Mouse (Mus musculus) CH12.LX (cell line): Measurements from ENCODE around the gene Smcp. TPM values are rescaled to one million over a fixed set of nuclear protein-coding genes. Genes with fewer than 3 reads are reported as not detected.

Source experiments
- DNase-seq: peaks from one replicate; pipeline ENCODE4 v3.0.0-alpha.2; 2013; ENCODE audit errors: extremely low read depth
- H3K27ac ChIP-seq: 2 replicates; pipeline ENCODE4 v1.5.1; 2012; ENCODE audit warnings: low read depth, mild to moderate bottlenecking, control low read depth, moderate library complexity; ENCODE audit not compliant: insufficient read depth
- H3K27me3 ChIP-seq: replicated peaks from 2 replicates; pipeline ENCODE3; 2012; ENCODE audit warnings: inconsistent platforms
- H3K36me3 ChIP-seq, 2 experiments: replicated peaks in 1 of 2; 2 replicates each; pipeline versions ENCODE3 to v1.6.1; 2012; ENCODE audit warnings: inconsistent platforms in 1 of 2, low read length in 1 of 2, mild to moderate bottlenecking in 1 of 2, mixed read lengths in 1 of 2, moderate library complexity in 1 of 2; ENCODE audit not compliant: control insufficient read depth in 1 of 2, insufficient read depth in 1 of 2
- H3K4me1 ChIP-seq, 2 experiments: 2 replicates each; pipeline ENCODE4 v1.6.1; 2012; ENCODE audit warnings: inconsistent platforms in 1 of 2, moderate library complexity in 1 of 2; ENCODE audit not compliant: insufficient read depth in 2 of 2, control insufficient read depth in 1 of 2
- H3K4me2 ChIP-seq: 2 replicates; pipeline ENCODE4 v1.6.1; 2012; ENCODE audit warnings: low read depth, mild to moderate bottlenecking, control low read depth; ENCODE audit not compliant: poor library complexity, insufficient read depth, severe bottlenecking
- H3K4me3 ChIP-seq, 3 experiments: fragments of 150-350 bp in 1 of 3; sonication (generic) in 1 of 3; replicated peaks in 1 of 3; 2 replicates each; pipeline versions ENCODE3 to v1.5.1; 2011 to 2012; ENCODE audit warnings: low read depth in 2 of 3, low read length in 2 of 3, mild to moderate bottlenecking in 2 of 3, moderate library complexity in 2 of 3, control low read depth in 1 of 3, improper control_type of control experiment in 1 of 3, inconsistent platforms in 1 of 3, mixed read lengths in 1 of 3; ENCODE audit not compliant: poor library complexity in 1 of 3
- H3K79me2 ChIP-seq: replicated peaks from 2 replicates; pipeline ENCODE4 v1.6.1; 2012; ENCODE audit warnings: mild to moderate bottlenecking, moderate library complexity; ENCODE audit not compliant: control insufficient read depth, poor library complexity, insufficient read depth, severe bottlenecking; ENCODE audit errors: extremely low read depth
- H3K9ac ChIP-seq: 2 replicates; pipeline ENCODE4 v1.6.1; 2012; ENCODE audit warnings: low read depth, mild to moderate bottlenecking, control low read depth, moderate library complexity; ENCODE audit not compliant: insufficient read depth
- H3K9me3 ChIP-seq: replicated peaks from 2 replicates; pipeline ENCODE3; 2012; ENCODE audit warnings: low read length, inconsistent platforms, mixed read lengths
- BHLHE40 ChIP-seq: IDR thresholded peaks from 2 replicates; pipeline ENCODE4 v1.6.1; 2011; ENCODE audit warnings: mild to moderate bottlenecking, low read depth, low read length, improper control_type of control experiment
- CHD1 ChIP-seq: IDR thresholded peaks from 2 replicates; pipeline ENCODE4 v1.6.1; 2012; ENCODE audit warnings: low read depth, low read length, improper control_type of control experiment, inconsistent platforms
- CHD2 ChIP-seq: IDR thresholded peaks from 2 replicates; pipeline ENCODE4 v1.6.1; 2011; ENCODE audit warnings: low read length, improper control_type of control experiment
- CTCF ChIP-seq, 2 experiments: IDR thresholded peaks in 1 of 2; conservative IDR thresholded peaks in 1 of 2; 2 replicates each; pipeline ENCODE4 v1.5.1; 2011 to 2012; ENCODE audit warnings: low read depth in 2 of 2, low read length in 2 of 2, improper control_type of control experiment in 1 of 2, inconsistent platforms in 1 of 2, mild to moderate bottlenecking in 1 of 2, moderate library complexity in 1 of 2
- E2F4 ChIP-seq: IDR thresholded peaks from 2 replicates; pipeline ENCODE4 v1.6.1; 2011; ENCODE audit warnings: low read depth, low read length, improper control_type of control experiment; ENCODE audit not compliant: insufficient replicate concordance
- GABPA ChIP-seq: IDR thresholded peaks from 2 replicates; pipeline ENCODE4 v1.6.1; 2012; ENCODE audit warnings: low read depth, low read length, improper control_type of control experiment, inconsistent platforms; ENCODE audit not compliant: insufficient replicate concordance
- IRF4 ChIP-seq: IDR thresholded peaks from 2 replicates; pipeline ENCODE4 v1.6.1; 2014; ENCODE audit warnings: low read depth, mild to moderate bottlenecking, inconsistent platforms, low read length, improper control_type of control experiment
- JUND ChIP-seq: conservative IDR thresholded peaks from 2 replicates; pipeline ENCODE4 v1.6.1; 2011; ENCODE audit warnings: low read depth, low read length, improper control_type of control experiment
- MAFK ChIP-seq: IDR thresholded peaks from 2 replicates; pipeline ENCODE4 v1.6.1; 2011; ENCODE audit warnings: low read length, improper control_type of control experiment; ENCODE audit not compliant: insufficient replicate concordance
- MAZ ChIP-seq: IDR thresholded peaks from 2 replicates; pipeline ENCODE4 v1.6.1; 2012; ENCODE audit warnings: low read depth, mild to moderate bottlenecking, inconsistent platforms, low read length, improper control_type of control experiment, moderate library complexity
- MEF2A ChIP-seq: IDR thresholded peaks from 2 replicates; pipeline ENCODE4 v1.6.1; 2014; ENCODE audit warnings: low read depth, mild to moderate bottlenecking, inconsistent platforms, low read length, improper control_type of control experiment, borderline replicate concordance
- MYC ChIP-seq: IDR thresholded peaks from 2 replicates; pipeline ENCODE4 v1.6.1; 2011; ENCODE audit warnings: low read depth, mild to moderate bottlenecking, improper control_type of control experiment, low read length
- NELFE ChIP-seq: IDR thresholded peaks from 2 replicates; pipeline ENCODE4 v1.6.1; 2011; ENCODE audit warnings: low read depth, low read length, improper control_type of control experiment
- NRF1 ChIP-seq: IDR thresholded peaks from 2 replicates; pipeline ENCODE4 v1.6.1; 2014; ENCODE audit warnings: low read depth, mild to moderate bottlenecking, inconsistent platforms, low read length, improper control_type of control experiment, moderate library complexity
- POLR2A ChIP-seq: IDR thresholded peaks from 2 replicates; pipeline ENCODE4 v1.6.1; 2011; ENCODE audit warnings: low read depth, mild to moderate bottlenecking, improper control_type of control experiment, low read length
- POLR2AphosphoS2 ChIP-seq: IDR thresholded peaks from 2 replicates; pipeline ENCODE4 v1.6.1; 2011; ENCODE audit warnings: low read depth, low read length, improper control_type of control experiment
- SMC3 ChIP-seq: IDR thresholded peaks from 2 replicates; pipeline ENCODE4 v1.6.1; 2011; ENCODE audit warnings: low read depth, low read length, improper control_type of control experiment
- TCF12 ChIP-seq: IDR thresholded peaks from 2 replicates; pipeline ENCODE4 v1.6.1; 2014; ENCODE audit warnings: low read depth, mild to moderate bottlenecking, inconsistent platforms, low read length, improper control_type of control experiment
- USF1 ChIP-seq: IDR thresholded peaks from 2 replicates; pipeline ENCODE4 v1.6.1; 2014; ENCODE audit warnings: low read depth, mild to moderate bottlenecking, inconsistent platforms, low read length, improper control_type of control experiment
- ZC3H11A ChIP-seq: IDR thresholded peaks from 2 replicates; pipeline ENCODE4 v1.6.1; 2012; ENCODE audit warnings: low read depth, mild to moderate bottlenecking, inconsistent platforms, low read length, improper control_type of control experiment
- ZNF384 ChIP-seq: IDR thresholded peaks from 2 replicates; pipeline ENCODE4 v1.6.1; 2012; ENCODE audit warnings: low read depth, low read length, improper control_type of control experiment, inconsistent platforms
- dilution Hi-C: fragments of 300-500 bp; cut with MboI; formaldehyde crosslinking; loops from 2 replicates; pipeline ENCODE4 v1.14.3; 2020; ENCODE audit warnings: low sequenced_read_pairs; ENCODE audit not compliant: extremely low pct_unique_long_range_greater_than_20kb, extremely low pct_ligation_motif_present
- in situ Hi-C: fragments of 300-500 bp; cut with MboI; formaldehyde crosslinking; loops from 3 replicates; pipeline ENCODE4 v1.14.3; 2019; ENCODE audit warnings: low sequenced_read_pairs, low pct_ligation_motif_present, low pct_unique_long_range_greater_than_20kb, mixed read lengths
- polyA plus RNA-seq: library from polyadenylated mRNA; unstranded; fragments of >175 nt; gene quantifications from 2 replicates; pipeline ENCODE4 v1.2.1, GENCODE M21; 2012; ENCODE audit warnings: low read depth; ENCODE audit not compliant: insufficient read length
- total RNA-seq, 2 experiments: library from RNA; depleted of rRNA; stranded (reverse); fragments of 300-350 nt in 1 of 2; fragments of >200 nt in 1 of 2; gene quantifications; 2 replicates each; pipeline ENCODE4 v1.2.3; 2012 to 2014

Gene Smcp
- total and polyA plus RNA-seq, 3 experiments: not detected

DNA sequence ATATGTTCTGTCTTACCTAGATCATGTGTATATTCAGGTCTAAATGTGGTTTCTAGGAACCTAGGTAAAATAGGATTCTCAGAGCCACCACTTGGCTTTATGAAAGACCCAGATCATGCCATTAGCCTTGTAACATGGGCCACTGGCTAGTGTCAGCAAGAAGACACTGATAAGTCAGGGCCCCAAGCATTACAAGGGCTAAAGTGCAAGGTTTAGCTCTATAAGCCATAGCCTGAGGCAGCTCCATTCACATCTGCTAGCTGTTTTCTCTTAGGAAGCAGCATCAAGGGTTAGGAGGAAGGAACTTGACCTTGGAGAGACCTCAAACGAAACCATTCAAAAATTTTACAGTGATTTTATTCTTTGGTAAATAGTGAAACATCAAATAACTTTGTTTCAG lies 3.7 kb downstream of the Smcp start:
- no peak for DNase-seq
- Histone ChIP-seq H3K79me2 (no peaks in the 10 kb centered on the region), H3K9me3 (no peaks in the 10 kb centered on the region), H3K9ac (no peak overlapping the region), H3K36me3 (no peaks in the 10 kb centered on the region), H3K4me1 (peaks cover 0 to 4% of the 10 kb centered on the region in 2 experiments; a peak in 1 of 4 replicates), H3K4me2 (no peak overlapping the region), H3K4me3 (no peak overlapping the region), H3K27ac (no peak overlapping the region), H3K27me3 (no peaks in the 10 kb centered on the region)
- in situ Hi-C loops (no loop called here), dilution Hi-C loops (no loop called here)
- TF ChIP-seq MAZ: no peak
- TF ChIP-seq NELFE: no peak
- no peak for TF ChIP-seq GABPA
- no peak for TF ChIP-seq CTCF (conservative IDR thresholded peaks at IDR 0.05 in 1 of 2, IDR thresholded peaks at IDR 0.05 in 1 of 2; ENCODE audit: low read depth in 2 of 2, low read length in 2 of 2)
- TF ChIP-seq JUND: no peak
- no peak for TF ChIP-seq SMC3
- no peak for TF ChIP-seq IRF4
- no peak for TF ChIP-seq POLR2AphosphoS2

DNA sequence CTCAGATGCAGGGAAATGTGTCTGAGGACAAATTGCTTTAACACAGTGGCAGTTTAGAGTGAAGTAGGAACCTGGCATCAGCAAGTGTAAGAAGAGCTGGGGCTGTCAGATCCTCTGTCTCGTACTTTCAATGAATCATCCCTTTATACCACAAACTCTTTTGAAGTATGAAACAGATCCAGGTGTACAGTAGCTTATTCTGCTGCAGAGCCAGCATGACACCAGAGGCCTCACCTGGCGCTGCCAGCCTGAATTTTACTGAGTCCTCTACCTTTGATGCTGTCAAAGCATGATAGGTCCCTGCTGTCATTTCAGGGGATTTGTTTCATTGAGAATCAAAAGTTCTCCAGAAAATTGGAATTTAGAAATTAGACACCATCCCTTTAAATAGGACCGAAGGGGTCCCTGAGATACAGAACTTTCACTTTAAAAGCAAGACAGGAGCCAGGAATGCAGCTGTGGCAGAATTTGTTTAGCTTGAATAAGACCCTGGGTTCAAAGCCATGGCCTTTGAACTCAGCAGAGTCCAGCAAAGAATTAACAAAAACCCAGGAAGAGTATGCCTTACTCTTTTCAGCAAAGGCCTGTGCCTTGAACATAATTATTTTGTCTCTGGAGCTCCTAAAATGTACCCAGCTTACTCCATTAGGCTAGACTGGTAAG lies 5.5 kb downstream of the Smcp start:
- peaks cover 0 to 4% of the 10 kb centered on the region in 2 experiments; a peak in 1 of 4 replicates for H3K4me1 ChIP-seq
- dilution Hi-C loops: no loop called here
- no peak overlapping the region for H3K27ac ChIP-seq
- no peak overlapping the region for H3K4me3 ChIP-seq
- DNase-seq: no peak
- no peak overlapping the region for H3K4me2 ChIP-seq
- no peaks in the 10 kb centered on the region for H3K27me3 ChIP-seq
- H3K9ac ChIP-seq: no peak overlapping the region
- no peaks in the 10 kb centered on the region for H3K36me3 ChIP-seq
- H3K79me2 ChIP-seq: no peaks in the 10 kb centered on the region
- H3K9me3 ChIP-seq: no peaks in the 10 kb centered on the region
- in situ Hi-C loops: no loop called here
- TF ChIP-seq TCF12 (no peak), SMC3 (no peak), MYC (no peak), GABPA (no peak), MEF2A (no peak), POLR2A (no peak), CTCF (conservative IDR thresholded peaks at IDR 0.05 in 1 of 2, IDR thresholded peaks at IDR 0.05 in 1 of 2; ENCODE audit: low read depth in 2 of 2, low read length in 2 of 2) (no peak), NELFE (no peak), E2F4 (no peak), CHD1 (no peak), USF1 (no peak), NRF1 (no peak), ZNF384 (no peak), POLR2AphosphoS2 (no peak), CHD2 (no peak), BHLHE40 (no peak), ZC3H11A (no peak), MAFK (no peak)
